19 mouse cellular contexts compared by ENCODE assay signal in genomic region chr3:41164736-41165135, GRCm38 (mm10).
A peak's percentile ranks its signal among the peaks of the same experiment; 100 is the strongest.
DNase-seq lines count a peak whose midpoint lies in the region; ATAC-seq lines count a peak whose summit lies in the region.
"Had no signal": no experiment of that assay in that cellular context is flagged by ENCODE, and none has a peak within 500 bp of the region (broad histone marks: within the 10 kb centered on the region; RNA-seq: fewer than 3 reads in every experiment).

No protein-coding gene starts in this region.

- H3K36me3 ChIP-seq in heart, embryonic 10.5 days, result no peaks in the 10 kb centered on the region
- H3K36me3 ChIP-seq in liver, embryonic 13.5 days, result no peaks in the 10 kb centered on the region
- no peaks in the 10 kb centered on the region for H3K36me3 ChIP-seq in liver, embryonic 15.5 days (replicated peaks)
- H3K36me3 ChIP-seq: embryonic facial prominence, embryonic 10.5 days; heart, embryonic 12.5 days; hindbrain, embryonic 13.5 days had no signal

- no peaks in the 10 kb centered on the region for H3K27me3 ChIP-seq in heart, embryonic 10.5 days (ENCODE audit: insufficient read depth, poor library complexity, severe bottlenecking)
- H3K27me3 ChIP-seq in liver, embryonic 13.5 days, result no peaks in the 10 kb centered on the region
- H3K27me3 ChIP-seq in liver, embryonic 15.5 days, result no peaks in the 10 kb centered on the region
- H3K27me3 ChIP-seq: CH12.LX; heart, embryonic 12.5 days; hindbrain, embryonic 13.5 days had no signal

- H3K9ac ChIP-seq in liver, embryonic 13.5 days, result 0 out of 2 replicates have a peak overlapping the region, but pooled peaks have one; percentile 4
- H3K9ac ChIP-seq in liver, embryonic 15.5 days, result no peak overlapping the region
- H3K9ac ChIP-seq: heart, embryonic 12.5 days; hindbrain, embryonic 13.5 days had no signal

- H3K4me1 ChIP-seq in heart, embryonic 10.5 days, result peaks cover 19% of the 10 kb centered on the region
- H3K4me1 ChIP-seq in liver, embryonic 13.5 days (replicated peaks), result peaks cover 63% of the 10 kb centered on the region
- H3K4me1 ChIP-seq in liver, embryonic 15.5 days (replicated peaks), result peaks cover 54% of the 10 kb centered on the region
- H3K4me1 ChIP-seq: embryonic facial prominence, embryonic 10.5 days; hindbrain, embryonic 13.5 days had no signal

- ATAC-seq in liver, embryonic 13.5 days (ENCODE audit: low read depth), result no peak
- no peak for ATAC-seq in liver, embryonic 15.5 days (ENCODE audit: insufficient read depth)
- ATAC-seq: forebrain, embryonic 14.5 days; hindbrain, postnatal 0 days had no signal

- DNase-seq in heart, embryonic 10.5 days (ENCODE audit: low spot score), result peak; percentile 56
- no peak for DNase-seq in heart, adult 18-20 months
- DNase-seq in liver, embryonic 13.5 days, result no peak
- DNase-seq in liver, result no peak
- no peak for DNase-seq in embryo, embryonic 10 days (ENCODE audit: low spot score)
- DNase-seq: adrenal gland, adult 2 months; adrenal gland, postnatal 25 days; cerebellum, adult 18-20 months; cerebellum, adult 9-11 months; cerebellum, postnatal 36 days; gastrocnemius, postnatal 36 days; heart, adult 2 months had no signal

- H3K4me2 ChIP-seq in liver, embryonic 13.5 days, result no peak overlapping the region
- H3K4me2 ChIP-seq in liver, embryonic 15.5 days, result no peak overlapping the region
- H3K4me2 ChIP-seq: heart, embryonic 12.5 days; hindbrain, embryonic 13.5 days had no signal

- 90% methylated on average over 7 of the region's 7 CpGs for WGBS in heart, embryonic 10.5 days
- 81% methylated on average over 7 of the region's 7 CpGs for WGBS in liver, embryonic 13.5 days (ENCODE audit: insufficient replicate concordance)
- WGBS in liver, embryonic 15.5 days (ENCODE audit: insufficient replicate concordance), result 76% methylated on average over 7 of the region's 7 CpGs

- H3K27ac ChIP-seq in heart, embryonic 10.5 days, result no peak overlapping the region; the same call in 1 of the 2 replicates
- H3K27ac ChIP-seq in liver, embryonic 13.5 days, result peak overlapping the region; percentile 77
- H3K27ac ChIP-seq in liver, embryonic 15.5 days (replicated peaks), result peak overlapping the region; percentile 73; the same call in 1 of the 2 replicates
- H3K27ac ChIP-seq: embryonic facial prominence, embryonic 10.5 days; heart, adult 2 months; hindbrain, embryonic 13.5 days; hindbrain, postnatal 0 days had no signal

- H3K9me3 ChIP-seq in heart, embryonic 10.5 days, result no peaks in the 10 kb centered on the region
- no peaks in the 10 kb centered on the region for H3K9me3 ChIP-seq in liver, embryonic 13.5 days (replicated peaks)
- H3K9me3 ChIP-seq in liver, embryonic 15.5 days (replicated peaks), result no peaks in the 10 kb centered on the region
- H3K9me3 ChIP-seq: embryonic facial prominence, embryonic 10.5 days had no signal

- H3K4me3 ChIP-seq in heart, embryonic 10.5 days, result no peak overlapping the region
- H3K4me3 ChIP-seq in liver, embryonic 13.5 days (replicated peaks), result no peak overlapping the region
- no peak overlapping the region for H3K4me3 ChIP-seq in liver, embryonic 15.5 days (replicated peaks)
- H3K4me3 ChIP-seq: embryonic facial prominence, embryonic 10.5 days; heart, adult 2 months; heart, embryonic 12.5 days; hindbrain, embryonic 13.5 days had no signal
